Mouse (Mus musculus) layer of hippocampus, adult 11-12 months (tissue): ENCODE measurements around the gene Slc1a2.

Experiments used
- DNase-seq: peaks from one replicate; pipeline ENCODE4 v3.0.0; 2022; ENCODE audit warnings: low spot score

Gene Slc1a2

DNA sequence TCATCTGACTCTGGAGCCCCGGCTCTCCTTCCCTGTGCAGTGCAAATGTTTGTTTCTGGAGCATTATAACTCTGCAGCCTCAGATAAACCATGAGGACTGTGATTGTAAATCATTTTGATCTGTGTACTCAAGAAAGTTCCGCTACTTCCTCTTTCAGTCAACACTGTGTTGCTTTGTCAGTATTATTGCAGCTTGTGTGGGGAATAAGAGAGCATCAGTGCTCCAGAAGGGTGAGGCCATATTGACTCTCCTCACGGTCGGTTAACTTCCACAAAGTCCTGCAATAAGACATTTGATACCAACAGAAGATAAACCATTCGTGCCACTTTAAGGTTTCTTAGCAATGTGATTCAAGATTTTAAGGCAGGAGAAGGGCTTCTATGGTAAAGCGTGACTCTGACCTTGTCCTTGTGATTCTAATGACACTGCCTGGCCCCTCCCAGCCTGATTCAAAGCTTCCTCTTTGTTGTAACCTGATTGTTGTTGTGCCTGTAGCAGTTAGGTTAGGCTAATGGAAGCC, 156.9 kb downstream of the Slc1a2 start:
- no peak for DNase-seq

DNA sequence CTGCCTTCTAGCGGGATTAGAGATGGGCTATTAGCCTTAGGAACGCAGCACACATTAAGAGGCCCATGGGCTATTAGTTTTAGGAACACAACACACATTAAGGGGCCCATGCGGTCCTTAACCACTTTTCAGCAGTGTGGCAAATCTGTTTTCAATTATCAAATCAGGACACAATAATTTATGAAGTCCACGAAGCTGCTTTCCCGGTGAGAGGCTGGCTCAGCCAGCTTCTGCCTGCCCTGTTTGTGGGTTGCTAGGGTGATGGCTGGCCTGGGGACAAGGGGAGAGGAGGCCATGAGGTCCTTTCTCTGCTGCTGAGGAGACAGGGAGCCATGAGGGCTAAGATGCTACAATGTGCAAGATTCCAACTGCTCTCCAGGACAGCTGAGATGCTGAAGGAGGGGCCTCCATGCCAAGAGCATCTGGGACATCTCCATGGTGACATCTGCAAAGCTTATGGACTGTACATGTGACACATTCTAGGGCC, 161.8 kb downstream of the Slc1a2 start:
- DNase-seq, result peak; percentile 10

DNA sequence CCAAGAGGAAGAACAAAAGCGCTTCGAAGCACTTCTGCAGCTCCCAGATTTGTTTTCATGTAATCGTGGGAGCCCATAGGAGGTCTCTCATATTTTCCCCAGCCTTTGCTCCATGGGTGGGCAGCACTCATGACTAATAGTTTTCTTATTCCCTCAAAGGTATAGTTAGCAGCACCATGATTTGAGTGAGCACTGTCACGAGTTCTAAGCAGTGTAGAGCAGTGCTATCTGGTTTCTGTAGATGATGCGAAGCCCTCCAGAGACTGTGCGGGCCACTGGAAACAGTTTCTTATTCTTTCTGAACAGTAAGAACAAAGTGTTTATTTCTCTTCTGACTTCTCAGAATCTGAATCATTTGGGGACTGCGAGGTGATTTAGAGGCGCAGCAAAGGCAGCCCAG, 162.3 kb downstream of the Slc1a2 start:
- no peak for DNase-seq

DNA sequence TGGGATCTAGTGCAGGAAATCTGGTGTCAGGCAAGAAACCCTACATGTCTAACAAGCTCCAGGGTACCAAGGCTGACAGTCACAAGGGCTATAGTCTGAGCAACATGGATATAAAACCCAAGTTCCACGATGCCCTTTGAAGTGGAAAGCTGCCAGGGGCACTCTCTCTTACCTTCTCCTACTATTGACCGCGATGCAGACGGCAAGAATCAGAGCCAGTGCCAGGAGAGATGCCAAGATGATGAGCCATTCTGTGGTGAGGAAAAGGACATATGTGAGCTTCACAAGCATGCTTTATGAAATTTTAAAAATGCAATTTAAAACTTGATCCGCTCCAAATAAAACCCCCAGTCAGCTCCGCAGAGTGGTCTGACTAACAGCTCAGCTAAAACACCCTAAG, 163.6 kb downstream of the Slc1a2 start:
- DNase-seq, result peak; percentile 21

DNA sequence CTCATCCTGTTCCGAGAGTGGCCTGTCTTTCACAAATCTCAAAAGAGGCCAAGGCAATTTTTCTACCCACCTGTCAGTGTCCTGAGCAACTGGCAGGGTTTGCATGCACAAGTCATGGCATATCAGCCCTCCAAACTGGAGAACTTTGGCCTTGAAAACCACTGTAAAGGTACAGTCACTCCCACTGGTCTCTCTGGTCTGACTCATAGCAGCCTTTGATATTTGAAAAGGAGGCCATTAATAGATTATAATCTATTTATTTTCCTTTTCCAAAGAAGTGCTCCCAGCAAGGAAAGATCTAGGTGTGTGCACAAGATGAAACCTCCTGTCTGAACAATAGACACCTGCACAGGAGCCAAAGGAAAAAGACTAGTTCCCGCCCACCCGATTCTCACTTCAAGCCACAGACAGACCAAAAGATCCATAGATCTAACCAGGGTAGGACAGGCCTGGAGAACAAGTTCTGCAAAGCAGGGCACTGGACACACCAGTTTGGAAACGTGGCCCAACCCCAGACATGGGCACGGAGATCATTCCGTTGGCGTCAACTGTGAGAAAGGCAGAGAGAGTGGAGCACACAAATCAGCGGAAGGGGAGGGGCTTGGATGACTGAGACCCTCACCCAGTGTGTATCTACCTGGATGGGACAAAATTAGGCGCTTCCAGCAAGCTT, 167.6 kb downstream of the Slc1a2 start:
- DNase-seq, result no peak

DNA sequence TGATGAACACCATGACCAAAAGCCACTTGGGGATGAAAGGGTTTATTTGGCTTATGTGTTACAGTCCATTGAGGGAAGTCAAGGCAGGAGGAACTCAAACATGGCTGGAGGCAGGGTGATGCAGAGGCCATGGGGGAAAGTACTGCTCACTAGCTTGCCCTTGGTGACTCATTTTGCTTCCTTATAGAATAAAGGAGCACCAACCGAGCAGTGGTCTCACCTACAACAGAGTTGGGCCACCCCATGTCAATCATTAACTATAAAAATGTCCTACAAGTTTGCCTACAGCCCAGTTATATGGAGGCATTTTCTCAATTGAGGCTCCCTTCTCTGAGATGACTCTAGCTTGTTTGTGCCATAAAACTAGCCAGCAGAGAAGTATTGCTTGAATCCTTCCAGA, 169.4 kb downstream of the Slc1a2 start:
- no peak for DNase-seq

DNA sequence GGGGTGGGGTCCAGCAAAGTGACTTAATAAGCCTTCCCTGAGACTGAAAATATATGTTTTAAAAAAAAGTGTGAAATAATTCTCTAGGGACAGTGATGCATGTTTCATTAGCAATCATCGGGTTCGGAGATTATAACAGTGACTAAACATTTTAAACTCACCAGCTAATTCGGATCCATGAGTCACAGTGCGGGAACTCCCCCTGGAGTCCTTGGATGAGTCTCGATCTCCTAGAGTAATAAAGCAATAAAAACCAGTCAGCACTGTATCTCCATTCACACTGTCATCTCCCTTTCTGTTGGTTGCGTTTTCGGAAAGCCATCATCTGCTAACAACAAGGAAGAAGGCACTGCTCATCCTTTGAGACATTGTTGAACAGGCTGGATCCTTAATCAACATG, 169.9 kb downstream of the Slc1a2 start:
- DNase-seq, result no peak

DNA sequence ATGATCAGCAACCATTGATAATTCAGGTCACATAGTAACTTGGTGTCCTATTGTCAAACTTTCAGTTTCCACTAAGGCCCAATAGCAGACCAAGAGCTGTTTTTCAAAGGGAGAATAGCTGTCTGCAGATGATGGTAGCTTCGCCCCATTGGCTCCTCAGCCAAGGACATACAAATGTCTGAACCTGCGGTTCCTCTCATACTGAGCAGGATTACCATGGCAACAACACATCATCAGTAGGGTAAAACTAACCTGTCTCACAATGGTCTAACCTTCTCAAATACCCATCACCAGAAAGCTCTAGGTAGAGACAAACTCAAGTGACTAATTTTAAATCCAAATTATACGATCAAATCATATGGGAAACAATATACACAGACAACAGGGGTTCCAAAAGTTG, 170.7 kb downstream of the Slc1a2 start:
- DNase-seq, result peak; percentile 76

DNA sequence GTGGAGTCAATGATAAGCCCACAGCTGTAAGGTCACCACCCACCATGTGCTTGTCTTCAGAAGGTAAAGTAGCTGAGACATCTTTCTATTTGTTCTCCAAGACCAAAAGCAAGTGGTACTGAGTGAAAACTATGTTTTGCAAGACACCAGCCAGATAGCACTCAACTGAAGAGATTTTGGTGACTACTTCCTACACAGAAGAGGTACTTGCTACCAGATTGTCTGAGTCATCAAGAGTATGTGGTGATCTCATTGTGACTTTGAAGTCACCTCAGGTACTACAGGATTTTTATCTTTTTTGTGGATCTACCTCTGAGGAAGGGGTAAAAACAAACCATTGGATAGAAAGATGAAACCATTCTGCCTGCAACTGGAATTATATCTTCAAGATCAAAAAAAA, 173.1 kb downstream of the Slc1a2 start:
- no peak for DNase-seq

DNA sequence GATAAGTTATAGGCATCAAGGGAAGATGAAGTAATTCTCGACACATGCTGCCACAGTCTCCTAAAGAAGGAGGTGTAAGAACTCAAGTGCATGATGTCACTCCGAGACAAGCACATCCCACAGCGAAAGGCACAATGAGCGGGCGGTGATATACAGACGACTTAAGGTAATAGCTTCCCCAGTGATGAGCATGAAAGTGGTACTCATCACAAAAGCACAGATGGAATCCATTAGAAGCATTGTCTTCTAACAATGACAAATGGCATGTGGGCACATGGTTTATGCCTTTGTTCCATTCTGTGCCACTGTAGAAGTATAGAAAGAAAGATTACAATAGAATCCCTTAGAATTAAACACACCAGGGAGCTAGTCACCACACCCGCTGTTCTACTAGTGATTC, 179.7 kb downstream of the Slc1a2 start:
- DNase-seq, result no peak
